Mouse (Mus musculus) neural tube, embryonic 10.5 days (tissue): ENCODE measurements at regions not wholly inside any gene's neighbourhood (a gene's known extent, or its start where the extent isn't known, plus 50 kb on each side); places are given as distances from the start of the nearest gene placed in this dataset.

Source experiments
- DNase-seq: peaks from one replicate; pipeline ENCODE4 v3.0.0-alpha.2; 2017; ENCODE audit warnings: low spot score; ENCODE audit errors: extremely low spot score

GRCm38 (mm10) chr13:34395010-34395409 is 50.0 kb upstream of the Slc22a23 start:
- no peak for DNase-seq
